21 mouse cellular contexts compared by ENCODE assay signal in genomic region chr17:87372189-87372588, GRCm38 (mm10). TPM values are rescaled to one million over a fixed set of nuclear protein-coding genes. Genes with fewer than 3 reads are reported as not detected.
A peak's percentile ranks its signal among the peaks of the same experiment; 100 is the strongest.
DNase-seq lines count a peak whose midpoint lies in the region; ATAC-seq lines count a peak whose summit lies in the region.
"Had no signal": no experiment of that assay in that cellular context is flagged by ENCODE, and none has a peak within 500 bp of the region (broad histone marks: within the 10 kb centered on the region; RNA-seq: fewer than 3 reads in every experiment).

No protein-coding gene starts in this region.

- H3K27ac ChIP-seq in neural tube, embryonic 13.5 days (replicated peaks), result peak overlapping the region; percentile 64
- H3K27ac ChIP-seq: heart, embryonic 15.5 days; neural tube, embryonic 12.5 days; stomach, postnatal 0 days had no signal

- WGBS in neural tube, embryonic 13.5 days, result 55% methylated on average over 7 of the region's 7 CpGs

- no peak for ATAC-seq in neural tube, embryonic 13.5 days (ENCODE audit: low read depth)

- DNase-seq in frontal cortex, adult 2 months (ENCODE audit: extremely low spot score in 1 of 2, low spot score in 1 of 2), result peak; percentile 69 to 81
- DNase-seq in frontal cortex, postnatal 25 days (ENCODE audit: low spot score in 2 of 2), result no peak
- no peak for DNase-seq in neural tube, embryonic 10.5 days (ENCODE audit: extremely low spot score, low spot score)
- DNase-seq in layer of hippocampus, postnatal 14 days (ENCODE audit: low spot score in 2 of 2), result peak; percentile 35 to 58
- peak; percentile 69 for DNase-seq in right cerebral cortex, postnatal 25 days
- DNase-seq in kidney, postnatal 4 days, result no peak
- DNase-seq in adipocyte (ENCODE audit: low spot score), result no peak
- DNase-seq: adrenal gland, postnatal 36 days; cerebellum, adult 2 months; liver; spleen, adult 18-20 months had no signal

- H3K36me3 ChIP-seq in neural tube, embryonic 13.5 days, result no peaks in the 10 kb centered on the region
- H3K36me3 ChIP-seq: heart, embryonic 15.5 days; neural tube, embryonic 12.5 days had no signal

- H3K4me3 ChIP-seq in neural tube, embryonic 13.5 days, result no peak overlapping the region
- H3K4me3 ChIP-seq: heart, embryonic 15.5 days; neural tube, embryonic 12.5 days had no signal

- no peaks in the 10 kb centered on the region for H3K27me3 ChIP-seq in neural tube, embryonic 13.5 days
- H3K27me3 ChIP-seq: heart, embryonic 15.5 days; neural tube, embryonic 12.5 days had no signal

- H3K4me2 ChIP-seq in neural tube, embryonic 13.5 days, result no peak overlapping the region
- H3K4me2 ChIP-seq: heart, embryonic 15.5 days; neural tube, embryonic 12.5 days had no signal

- H3K9me3 ChIP-seq in neural tube, embryonic 13.5 days, result no peaks in the 10 kb centered on the region
- H3K9me3 ChIP-seq: G1E; heart, embryonic 15.5 days; neural tube, embryonic 12.5 days had no signal

- H3K9ac ChIP-seq in neural tube, embryonic 13.5 days, result no peak overlapping the region
- H3K9ac ChIP-seq: heart, embryonic 15.5 days; neural tube, embryonic 12.5 days had no signal

- H3K4me1 ChIP-seq in neural tube, embryonic 13.5 days (replicated peaks), result peaks cover 58% of the 10 kb centered on the region

RNA-seq across cellular contexts. Expression of gene Stpg4, which starts 55.4 kb away (rescaled TPM):
- polyA plus RNA-seq in frontal cortex, adult 2 months (2012; rRNA removed), result not detected in 2 replicates
- polyA plus RNA-seq in neural tube, embryonic 13.5 days (2015; fragmentation: Nextera tagmentation; extraction: Ambion mirVana), result 0.78 TPM in 1 of 2 replicates, not detected in the other
- total RNA-seq in layer of hippocampus, postnatal 14 days (2021), result not detected
- total RNA-seq: adrenal gland, postnatal 36 days; layer of hippocampus, adult 8-10 months; megakaryocyte-erythroid progenitor cell, adult 5-6 weeks had no signal
- polyA plus RNA-seq: C2C12; cerebellum, adult 2 months; G1E; heart, embryonic 15.5 days; intestine, embryonic 14.5 days; lung, embryonic 16.5 days; neural tube, embryonic 12.5 days; stomach, postnatal 0 days had no signal

Comparison
In these comparisons a context has a peak if more than half of its experiments do, and no peak if none do; other contexts are left out.
1. DNase-seq: peak in frontal cortex, adult 2 months (2 of 2), layer of hippocampus, postnatal 14 days (2 of 2) and right cerebral cortex, postnatal 25 days (single experiment); none in frontal cortex, postnatal 25 days (0 of 2), neural tube, embryonic 10.5 days (single experiment), kidney, postnatal 4 days (0 of 2) and adipocyte (single experiment).